Mouse (Mus musculus) retina, embryonic 14.5 days (tissue): ENCODE results near the gene Cxadr.
"Not testable (repeated sequence)": the region's sequence is repeated elsewhere in the genome, so short reads cannot be mapped to it uniquely, and the experiment has no call there.

Experiments
- DNase-seq: peaks from one replicate; pipeline ENCODE4 v3.0.0-alpha.2; 2015; ENCODE audit warnings: low spot score

Cxadr gene

DNA sequence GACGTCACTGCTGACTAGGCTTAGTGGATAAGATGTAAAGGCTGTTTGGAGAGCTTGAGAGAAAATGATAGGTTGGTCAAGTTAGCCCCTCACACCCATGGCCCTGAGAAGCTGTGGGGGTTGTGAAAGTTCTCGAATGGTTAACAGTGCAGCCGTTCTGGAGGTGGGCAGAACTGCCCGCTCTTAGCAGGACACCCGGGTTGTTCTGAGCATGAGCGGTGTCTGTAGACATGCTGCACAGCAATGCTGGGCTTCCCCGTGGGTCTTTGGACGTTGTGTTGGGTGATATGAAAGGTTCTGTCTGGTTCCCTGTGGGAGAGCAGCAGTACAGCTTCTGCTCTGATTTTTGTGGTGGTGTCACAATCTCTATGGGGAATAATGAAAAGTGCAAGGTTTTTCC lies 5.3 kb downstream of the Cxadr start:
- no peak for DNase-seq

DNA sequence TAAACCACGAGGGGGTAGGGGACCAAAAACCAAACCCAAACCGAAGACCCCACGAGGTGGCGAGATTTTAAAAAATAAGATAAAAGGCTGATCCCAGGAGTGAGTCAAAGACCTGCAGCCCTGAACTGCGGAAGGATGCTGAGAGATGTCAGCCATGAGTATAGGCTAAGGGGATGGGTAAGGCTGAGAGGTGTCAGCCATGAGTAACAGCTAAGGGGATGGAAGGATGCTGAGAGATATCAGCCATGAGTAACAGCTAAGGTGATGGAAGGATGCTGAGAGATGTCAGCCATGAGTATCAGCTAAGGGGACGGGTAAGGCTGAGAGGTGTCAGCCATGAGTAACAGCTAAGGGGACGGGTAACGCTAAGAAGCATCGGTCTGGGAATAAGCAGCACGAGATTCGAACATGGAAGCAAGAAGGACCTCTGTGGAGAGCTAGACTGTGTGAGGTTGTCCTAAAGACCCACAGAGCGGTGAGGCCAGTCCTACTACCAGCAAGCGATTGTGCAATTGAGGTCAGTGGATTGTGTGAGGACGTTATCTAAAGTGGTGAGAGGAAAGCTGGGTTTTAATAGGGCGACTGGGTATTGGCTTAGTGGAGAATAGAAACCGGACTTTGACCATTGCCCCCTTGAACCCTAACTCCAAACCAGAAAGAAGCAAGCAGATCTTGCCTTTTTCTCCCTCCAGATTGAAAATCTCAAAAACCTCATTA lies 6.3 kb downstream of the Cxadr start:
- DNase-seq = no peak

DNA sequence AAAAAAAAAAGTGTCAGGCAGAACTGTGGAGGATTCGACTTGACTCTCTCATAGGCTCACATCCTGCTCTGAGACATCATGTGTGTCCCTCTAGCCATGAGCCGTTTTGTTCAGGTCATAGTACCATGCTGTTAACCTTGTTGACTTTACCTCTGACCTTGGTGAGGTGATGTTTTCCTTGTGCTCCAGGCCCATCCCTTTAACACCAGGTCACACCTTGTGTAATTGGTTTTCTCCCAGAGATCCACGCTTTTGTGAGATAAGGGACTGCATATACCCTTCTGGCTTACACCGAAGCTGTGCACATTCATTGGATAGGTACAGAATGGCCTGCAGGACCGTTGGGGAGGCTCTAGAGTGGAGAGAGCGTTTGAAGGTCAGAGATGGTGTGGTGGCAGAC lies 8.0 kb downstream of the Cxadr start:
- DNase-seq = no peak

DNA sequence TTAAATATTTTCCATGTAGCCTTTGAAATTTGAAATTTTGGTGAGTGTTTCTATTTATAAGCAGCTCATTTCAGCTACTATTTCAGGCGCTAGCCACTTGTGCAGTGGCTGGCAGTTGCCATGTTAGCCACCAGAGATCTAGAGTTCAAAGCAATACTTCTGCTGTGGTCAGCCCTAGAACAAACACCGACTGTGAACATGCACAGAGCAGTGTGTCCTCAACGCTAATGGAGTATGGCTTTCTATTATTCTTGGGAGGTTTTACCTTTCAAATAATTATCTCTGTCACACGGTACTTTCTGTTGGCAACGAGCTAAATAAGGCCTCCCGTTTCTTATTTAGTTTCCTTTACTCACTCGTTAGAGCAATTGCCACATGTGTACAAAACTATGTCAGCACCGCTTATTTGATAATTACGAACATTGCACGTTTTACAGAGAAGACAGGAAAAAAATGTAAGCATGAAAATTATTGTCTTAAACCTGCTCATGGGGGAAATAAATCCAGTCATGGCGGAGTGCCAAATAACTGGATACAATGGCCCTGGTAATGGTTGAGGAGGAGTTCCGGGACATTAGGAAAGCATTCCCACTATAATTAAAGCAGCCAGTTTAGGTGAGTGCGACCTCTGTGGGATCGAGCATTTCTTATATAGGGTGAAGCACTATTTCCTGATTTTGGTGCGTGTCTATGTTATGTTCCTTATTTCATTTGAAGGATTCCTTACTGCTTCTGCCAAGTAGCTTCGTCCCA lies 12.0 kb downstream of the Cxadr start:
- DNase-seq = peak; percentile 18

DNA sequence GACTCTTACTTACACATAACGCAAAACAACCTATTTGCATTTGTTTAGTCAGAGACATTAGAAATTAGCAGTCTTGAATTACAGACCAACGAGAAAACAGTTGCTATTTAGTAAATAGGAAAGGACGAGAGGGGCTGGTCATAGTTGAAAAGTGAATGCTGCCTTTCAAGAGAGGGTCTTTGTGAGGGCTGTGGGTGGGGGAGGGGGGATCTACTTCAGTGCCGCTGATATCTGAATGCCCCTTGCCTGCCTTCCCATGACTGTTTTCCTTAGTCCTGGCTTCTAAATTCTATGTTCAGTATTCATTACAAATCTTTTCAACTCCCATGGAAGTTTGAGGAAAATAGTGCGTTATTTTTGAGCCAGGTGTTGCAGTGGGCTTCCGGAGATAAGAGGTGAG lies 12.7 kb downstream of the Cxadr start:
- no peak for DNase-seq

DNA sequence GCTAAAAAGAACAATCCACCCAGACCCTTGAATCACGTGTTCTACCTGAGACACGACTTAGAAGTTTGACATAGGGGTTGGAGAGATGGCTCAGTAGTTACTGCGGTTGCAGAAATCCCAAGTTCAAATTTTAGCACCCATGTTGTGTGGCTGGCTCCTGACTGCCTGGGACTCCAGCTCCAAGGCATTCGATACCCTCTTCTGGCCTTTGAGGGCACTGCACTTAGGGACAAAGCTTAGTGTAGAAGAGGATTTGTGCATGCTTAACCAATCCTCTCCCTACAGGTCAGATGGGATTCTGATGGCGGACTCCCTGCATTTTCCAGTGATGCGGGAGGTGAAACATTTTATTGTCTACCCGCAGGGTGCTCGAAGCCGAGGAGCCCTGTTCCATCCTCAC lies 15.6 kb downstream of the Cxadr start:
- DNase-seq = peak; percentile 52

DNA sequence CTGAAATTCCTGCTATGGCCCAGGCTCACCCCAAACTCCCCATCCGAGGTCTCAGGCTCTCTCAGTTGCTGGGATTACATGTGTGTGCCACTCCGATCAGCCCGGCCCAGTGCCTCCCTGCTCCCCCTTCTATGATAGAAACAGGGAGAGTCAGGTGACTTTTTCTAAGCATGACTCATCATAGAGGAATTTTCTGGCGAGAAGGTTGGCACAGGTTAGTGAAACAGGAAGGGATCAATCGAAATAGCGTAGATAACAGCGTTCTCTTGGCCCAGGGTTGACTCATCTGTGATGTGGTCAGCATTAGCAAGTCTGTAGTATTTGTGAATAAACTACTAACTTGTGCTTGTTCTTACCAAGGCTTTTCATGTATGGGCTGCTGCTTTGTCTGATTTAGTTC lies 16.7 kb downstream of the Cxadr start:
- DNase-seq = no peak

DNA sequence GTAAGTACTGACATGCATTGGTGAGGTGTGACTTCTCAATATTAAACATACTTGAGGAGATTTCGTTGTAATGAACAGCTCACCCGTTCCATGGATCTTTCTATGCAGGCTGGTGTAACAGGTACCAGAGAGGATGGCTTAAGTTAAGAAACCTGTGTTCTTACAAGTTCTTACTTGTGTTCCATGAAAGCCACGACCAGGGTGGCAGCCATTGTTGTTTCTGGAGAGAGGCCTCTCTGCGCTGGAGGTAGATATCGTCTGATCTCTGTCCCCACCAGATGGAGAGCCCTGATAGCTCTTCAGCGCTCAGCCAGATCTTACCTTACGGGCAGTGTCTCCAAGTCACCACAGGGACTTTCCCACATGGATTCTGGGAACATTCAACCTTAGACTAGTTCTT lies 18.4 kb downstream of the Cxadr start:
- DNase-seq = no peak

DNA sequence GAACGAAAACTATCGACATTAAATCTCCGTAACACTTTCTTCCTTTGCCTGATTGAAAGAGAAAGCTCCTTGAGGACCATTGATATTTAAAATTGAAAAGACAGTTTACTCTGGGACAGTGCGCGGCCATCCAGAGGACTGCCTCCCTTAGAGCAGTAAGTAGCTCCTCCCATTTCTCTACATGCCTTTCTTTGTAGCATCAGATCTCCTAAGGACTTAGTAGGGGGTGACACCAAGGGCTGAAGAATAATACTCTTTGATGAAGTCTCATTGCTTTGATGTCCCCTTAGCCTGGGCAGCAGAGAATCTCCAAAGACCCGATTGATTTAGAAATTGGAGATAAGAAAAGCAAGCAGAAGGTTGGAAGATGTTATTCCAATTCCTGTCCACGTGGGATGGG lies 20.3 kb downstream of the Cxadr start:
- no peak for DNase-seq

DNA sequence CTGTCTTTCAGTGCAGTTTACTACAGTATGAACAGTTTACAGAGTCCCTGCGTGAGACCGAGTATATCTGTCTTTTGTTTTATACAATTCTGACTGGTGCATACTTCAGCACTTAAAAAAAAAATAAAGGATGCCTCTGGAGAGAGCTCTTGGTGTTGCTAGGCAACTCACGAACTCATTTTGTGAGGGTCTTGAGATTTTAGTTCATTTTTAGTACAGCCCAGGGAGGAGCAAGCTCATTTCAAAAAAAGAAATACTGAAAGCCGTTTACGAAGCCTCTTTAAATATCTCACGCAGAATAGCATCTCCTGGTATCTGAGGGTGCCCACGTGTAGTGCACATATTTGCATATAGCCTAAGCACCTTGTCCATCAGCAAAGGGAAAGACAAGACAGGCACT lies 20.9 kb downstream of the Cxadr start:
- DNase-seq = no peak

DNA sequence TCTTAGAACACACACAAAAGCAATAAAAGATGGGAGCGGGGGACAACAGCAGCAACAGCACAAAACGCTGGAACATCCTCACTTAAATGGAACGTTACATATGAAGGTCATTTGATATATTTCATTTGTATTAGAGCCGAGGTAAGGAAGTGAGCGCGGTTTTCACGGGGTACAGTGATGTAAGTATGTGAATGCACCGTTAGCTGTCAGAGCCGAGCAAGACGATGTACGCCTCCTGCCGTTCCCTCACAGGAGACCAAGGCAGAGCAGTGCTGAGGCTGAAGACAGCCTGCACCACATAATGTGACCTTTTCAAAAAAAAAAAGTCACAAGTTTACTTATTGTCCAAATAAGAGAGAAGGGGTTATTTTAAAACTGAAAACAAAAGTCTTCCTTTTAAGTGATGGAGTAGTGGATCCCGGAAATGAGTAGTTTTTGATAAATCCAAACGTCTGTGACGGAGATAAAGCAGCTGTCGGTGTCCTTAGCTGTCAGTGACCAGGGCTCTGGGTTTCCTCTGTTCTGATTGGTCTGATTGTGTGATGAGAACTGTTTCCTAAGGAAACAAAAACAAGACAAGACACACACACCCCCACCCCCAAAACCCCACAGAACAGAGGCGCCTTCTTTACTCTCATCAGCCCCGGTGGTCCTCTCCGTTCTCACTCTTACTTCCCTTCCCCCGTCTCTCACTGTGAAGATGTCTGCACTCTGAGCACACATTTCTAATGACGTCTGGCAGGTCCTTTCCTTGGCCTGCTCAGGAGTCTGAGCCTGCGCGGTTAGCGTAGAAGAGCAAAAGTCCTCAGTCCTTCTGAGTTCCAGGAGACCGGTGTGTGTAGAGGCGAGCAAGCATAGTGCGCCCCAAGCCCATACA lies 24.9 kb downstream of the Cxadr start:
- no peak for DNase-seq

DNA sequence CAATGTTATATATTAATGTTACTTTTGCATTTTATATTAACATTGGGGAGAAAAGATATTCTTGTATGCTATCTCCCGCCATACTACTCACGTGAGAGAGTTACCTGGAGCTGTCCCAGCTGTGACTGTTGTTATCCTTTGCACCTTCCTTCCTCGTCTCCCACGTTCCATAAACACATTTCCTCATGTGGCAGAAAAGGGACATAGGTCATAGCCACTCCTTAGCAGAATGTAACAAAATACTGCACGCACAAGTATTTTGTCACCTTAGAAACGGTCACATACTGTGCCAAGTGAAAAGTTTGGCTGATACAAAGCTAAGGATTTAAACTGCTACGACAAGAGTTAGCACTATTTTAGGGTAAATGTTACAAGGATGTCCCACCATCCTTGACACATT lies 26.3 kb downstream of the Cxadr start:
- no peak for DNase-seq

DNA sequence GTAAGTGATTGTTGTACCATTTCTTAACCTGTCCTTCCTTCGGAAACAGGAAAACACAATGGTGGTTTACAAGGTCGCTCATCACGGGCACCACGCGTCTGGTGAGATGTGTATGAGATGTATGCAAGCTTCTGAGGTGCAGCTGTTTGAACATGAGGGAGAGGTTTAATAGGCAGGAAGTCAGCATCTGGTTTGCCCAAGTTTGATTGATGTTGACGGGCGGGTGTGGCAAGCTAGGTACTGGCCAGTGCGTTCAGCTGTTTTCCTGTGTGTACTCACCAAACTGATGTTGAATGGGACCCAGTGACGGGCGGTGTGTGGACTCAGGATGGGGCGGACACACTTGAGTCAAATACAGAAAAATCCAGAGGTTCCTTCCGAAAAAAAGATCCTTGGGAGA lies 26.7 kb downstream of the Cxadr start:
- no peak for DNase-seq

DNA sequence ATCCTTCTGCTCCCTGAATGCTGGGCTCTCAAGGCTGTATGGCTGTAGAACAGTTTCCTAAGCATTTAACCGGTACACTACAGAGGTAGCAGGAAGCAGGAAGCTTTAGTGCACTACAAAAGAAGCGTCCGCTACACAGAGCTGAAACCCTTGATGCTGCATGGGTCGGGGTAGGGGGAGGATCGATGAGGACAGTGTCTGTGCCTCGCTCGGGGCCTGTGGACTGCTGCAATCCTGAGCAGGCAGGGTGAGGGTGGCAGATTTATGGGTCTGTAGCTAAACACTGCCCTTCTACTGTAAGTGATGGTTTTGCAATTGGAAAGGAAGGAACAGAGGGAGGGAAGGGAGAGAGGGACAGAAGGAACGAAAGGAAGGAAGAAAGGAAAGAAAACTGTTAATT lies 35.9 kb downstream of the Cxadr start:
- DNase-seq = no peak

DNA sequence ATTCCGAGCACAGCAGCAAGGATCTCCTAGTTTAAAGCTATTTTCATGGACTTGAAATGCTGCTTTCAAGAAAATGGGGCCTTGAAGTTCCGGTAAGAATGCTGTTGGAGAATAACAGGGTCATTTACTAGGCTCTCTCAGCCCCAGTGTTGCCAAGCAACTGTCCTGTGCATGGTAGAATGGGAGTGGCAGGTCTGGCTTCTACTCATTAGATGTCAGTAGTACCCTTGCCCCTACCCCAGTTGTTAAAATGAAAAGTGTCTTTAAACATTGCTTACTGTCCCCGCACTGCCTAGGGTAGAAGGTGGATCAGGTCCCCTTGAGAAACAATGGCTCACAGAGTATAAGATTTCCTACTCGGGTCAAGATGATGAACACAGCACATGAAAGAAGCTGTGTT lies 40.1 kb downstream of the Cxadr start:
- no peak for DNase-seq

DNA sequence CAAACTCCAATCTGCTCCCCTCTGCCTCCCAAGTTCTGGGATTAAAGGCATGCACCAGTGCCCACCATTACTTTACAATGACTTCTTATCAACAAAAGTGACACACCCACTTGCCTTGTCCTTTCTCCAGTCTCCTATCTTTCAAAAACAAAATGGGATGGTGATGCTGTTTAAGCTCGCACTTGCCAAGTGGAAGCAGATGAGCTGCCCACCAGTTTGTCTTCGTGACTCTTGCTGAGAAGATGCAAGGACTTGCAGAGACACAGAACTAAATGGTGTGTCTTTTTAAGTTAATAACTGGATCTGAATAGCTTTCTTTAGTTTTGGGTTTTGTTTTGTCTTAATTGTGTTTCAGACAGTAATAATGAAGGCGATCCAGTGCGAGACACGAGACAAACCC lies 41.5 kb downstream of the Cxadr start:
- no peak for DNase-seq

DNA sequence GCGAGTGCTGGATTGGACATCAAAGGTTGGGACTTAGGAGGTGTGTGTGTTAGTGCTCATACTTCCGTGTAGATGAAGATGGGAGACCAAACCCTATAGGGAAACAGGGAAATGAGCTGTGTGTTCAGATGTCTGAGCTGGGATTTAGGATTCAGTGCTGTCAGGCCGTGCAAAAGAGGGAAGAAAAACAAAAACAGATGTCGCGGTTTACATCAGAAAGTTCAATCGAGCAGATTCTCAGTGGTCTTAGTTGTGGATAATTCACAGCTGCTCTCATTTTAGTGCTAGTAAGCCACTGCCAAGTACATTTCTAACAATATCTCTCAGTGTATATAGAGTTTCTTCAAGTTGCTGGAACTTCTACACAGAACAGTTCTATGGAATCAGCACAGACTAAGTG lies 42.5 kb downstream of the Cxadr start:
- DNase-seq = no peak

DNA sequence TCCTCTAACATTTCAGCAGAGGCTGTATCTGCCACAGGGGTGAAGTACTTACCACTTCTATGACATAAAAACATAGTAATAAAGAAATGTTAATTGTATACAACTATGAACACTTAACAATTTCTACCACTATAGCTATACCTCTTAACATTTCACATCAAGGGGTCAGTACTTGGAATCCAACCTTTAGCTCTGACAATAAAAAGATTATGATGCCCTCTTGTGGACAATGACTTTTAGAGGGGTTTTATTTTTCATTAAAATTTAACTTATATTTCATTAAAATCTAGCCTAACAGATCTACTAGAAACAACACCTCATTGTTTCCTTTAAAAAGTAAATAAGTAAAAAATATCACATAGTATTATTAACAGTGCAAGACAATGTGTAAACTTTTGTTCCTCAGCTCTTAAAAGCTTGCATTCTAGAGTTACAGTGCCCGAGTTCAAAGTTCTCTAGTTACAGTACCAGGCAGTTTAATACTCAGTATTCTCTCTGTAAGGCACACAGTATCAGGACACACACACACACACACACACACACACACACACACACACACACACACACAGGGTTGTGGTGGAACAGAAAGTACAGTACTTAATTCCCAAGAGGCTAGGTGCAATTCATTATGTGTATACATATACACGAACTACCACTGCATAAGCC lies 45.5 kb downstream of the Cxadr start:
- DNase-seq = peak; percentile 60

DNA sequence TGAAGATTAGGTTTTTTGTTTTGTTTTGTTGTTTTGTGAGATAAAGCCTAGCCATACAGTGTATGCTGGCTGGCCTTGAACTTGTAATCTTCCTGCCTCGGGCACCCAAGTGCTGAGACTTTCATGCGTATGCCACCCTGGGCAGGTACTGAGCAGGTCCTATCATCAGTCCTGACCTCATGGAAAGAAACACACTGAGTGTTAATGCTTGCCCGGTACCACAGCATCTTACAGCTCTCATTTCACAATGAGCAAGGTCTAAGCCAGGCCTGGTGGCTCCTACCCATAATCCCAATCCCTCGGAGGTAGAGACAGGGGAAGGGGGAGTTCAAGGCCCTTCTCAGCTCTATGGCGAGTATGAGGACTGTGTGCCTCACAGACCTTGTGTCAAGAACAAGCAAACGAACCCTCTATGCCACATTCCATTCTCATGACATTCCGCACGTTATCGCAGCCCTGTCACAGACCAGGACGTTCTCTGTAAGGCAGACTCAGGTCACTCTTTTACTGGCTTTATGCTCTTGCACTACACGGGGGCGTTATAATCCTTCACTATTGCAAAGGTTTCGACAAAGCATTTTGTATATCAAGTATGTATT lies 46.1 kb downstream of the Cxadr start:
- no peak for DNase-seq

DNA sequence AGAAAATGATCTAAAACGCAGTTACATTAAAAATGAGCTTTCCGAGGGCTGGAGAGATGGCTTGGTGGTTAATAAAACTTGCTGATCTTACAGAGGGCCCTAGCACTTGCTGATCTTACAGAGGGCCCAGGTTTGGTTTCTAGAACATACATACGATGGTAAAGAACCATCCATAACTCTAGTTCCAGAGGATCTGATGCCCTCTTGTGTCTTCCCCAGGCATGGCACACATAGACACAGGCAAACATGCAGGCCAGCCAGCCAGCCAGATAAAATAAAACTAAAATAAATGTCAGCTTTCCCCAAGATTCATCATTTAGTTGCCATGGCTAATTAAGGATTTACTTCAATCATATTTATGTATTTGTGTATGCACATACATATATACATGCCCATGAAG lies 56.5 kb downstream of the Cxadr start:
- peak; percentile 15 for DNase-seq

DNA sequence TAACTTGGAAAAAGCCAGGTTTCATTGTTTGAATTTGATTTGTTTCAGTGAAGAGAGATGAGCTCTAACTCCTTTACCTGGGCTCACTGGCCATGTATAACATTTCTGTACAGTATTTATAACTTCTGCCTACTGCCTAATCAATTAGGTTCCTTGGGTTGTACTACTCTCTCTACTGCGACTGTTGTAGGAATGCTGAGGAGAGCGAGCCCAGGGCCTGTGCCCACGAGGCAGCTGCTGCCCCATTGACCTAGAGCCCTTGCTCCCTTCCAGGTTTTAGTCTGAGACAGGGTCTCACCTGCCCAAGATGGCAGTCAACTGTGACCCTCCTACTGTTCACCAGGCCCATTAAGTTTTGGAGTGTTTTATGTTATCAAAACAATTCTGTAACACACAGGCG lies 60.2 kb downstream of the Cxadr start:
- DNase-seq = no peak

DNA sequence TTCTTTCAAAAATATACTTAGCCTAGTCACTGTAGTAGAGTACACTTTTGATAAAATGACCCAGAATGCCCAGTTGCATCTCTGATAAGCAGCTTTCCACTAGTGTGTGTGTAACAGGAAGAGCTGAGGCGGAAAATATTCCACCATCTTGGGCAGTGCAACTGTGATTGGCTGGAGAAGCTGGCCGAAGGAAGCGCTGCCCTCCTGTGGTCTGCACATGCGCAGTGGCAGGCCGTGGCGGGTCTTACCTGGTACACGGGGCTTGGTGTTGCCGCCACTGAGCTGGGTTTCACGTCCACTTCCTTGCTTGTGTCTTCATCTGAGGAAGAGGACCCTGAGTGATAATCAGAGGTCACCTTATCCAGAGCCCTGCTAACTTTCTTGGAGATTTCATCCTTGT lies 63.3 kb downstream of the Cxadr start:
- DNase-seq = not testable (repeated sequence)
